ENCODE assay signal across 13 mouse cellular contexts in genomic region chr12:87088331-87088730, GRCm38 (mm10). TPM values are rescaled to one million over a fixed set of nuclear protein-coding genes. Genes with fewer than 3 reads are reported as not detected.
DNase-seq lines count a peak whose midpoint lies in the region; ATAC-seq and TF ChIP-seq lines count a peak whose summit lies in the region.
"Had no signal": no experiment of that assay in that cellular context is flagged by ENCODE, and none has a peak within 500 bp of the region (broad histone marks: within the 10 kb centered on the region; RNA-seq: fewer than 3 reads in every experiment).

No protein-coding gene starts in this region.

- no peaks in the 10 kb centered on the region for H3K36me3 ChIP-seq in forebrain, embryonic 14.5 days (ENCODE audit: control insufficient read depth, insufficient read depth, low read length)
- H3K36me3 ChIP-seq: forebrain, embryonic 12.5 days had no signal

- 40% methylated on average over 4 of the region's 4 CpGs for WGBS in forebrain, embryonic 14.5 days

- no peaks in the 10 kb centered on the region for H3K4me1 ChIP-seq in forebrain, embryonic 14.5 days (ENCODE audit: control insufficient read depth, insufficient read depth, low read length)
- H3K4me1 ChIP-seq: forebrain, embryonic 12.5 days had no signal

- peak; percentile 36 for DNase-seq in adrenal gland, postnatal 14 days
- DNase-seq in adrenal gland, adult (ENCODE audit: inconsistent age in 2 of 2, low spot score in 1 of 2): no peak
- no peak for DNase-seq in left cerebral cortex, adult 2 months (ENCODE audit: extremely low spot score in 1 of 2, low spot score in 2 of 2)
- no peak for DNase-seq in left cerebral cortex, postnatal 25 days (ENCODE audit: low spot score in 2 of 2)
- DNase-seq in CD4-positive helper T cell, adult 2 months (ENCODE audit: low read depth, low spot score): peak; percentile 16
- peak; percentile 21 for DNase-seq in c-Kit-positive CD71-positive TER-119-negative erythroid progenitor cells, embryonic 14.5 days (ENCODE audit: low read depth)
- DNase-seq in natural killer cell, adult 2 months (ENCODE audit: low spot score in 2 of 2): no peak
- DNase-seq in forebrain, embryonic 14.5 days (ENCODE audit: low spot score): no peak
- DNase-seq: adrenal gland, postnatal 36 days; kidney, adult 18-20 months had no signal

- H3K27ac ChIP-seq in left cerebral cortex, adult 2 months: no peak overlapping the region
- H3K27ac ChIP-seq in forebrain, embryonic 14.5 days (ENCODE audit: low read depth, low read length): no peak overlapping the region
- H3K27ac ChIP-seq: forebrain, embryonic 12.5 days had no signal

- no peak overlapping the region for H3K4me2 ChIP-seq in forebrain, embryonic 14.5 days (ENCODE audit: low read length)
- H3K4me2 ChIP-seq: forebrain, embryonic 12.5 days had no signal

- no peaks in the 10 kb centered on the region for H3K27me3 ChIP-seq in forebrain, embryonic 14.5 days (replicated peaks; ENCODE audit: control insufficient read depth, insufficient read depth, low read length)
- H3K27me3 ChIP-seq: forebrain, embryonic 12.5 days had no signal

- peak; percentile 61 for TF ChIP-seq CTCF in left cerebral cortex, adult 2 months (IDR thresholded peaks at IDR 0.05)

- intact Hi-C loops in left cerebral cortex, adult 2 months (cut with DNase I): no loop called here
- intact Hi-C loops in left cerebral cortex, postnatal 25 days (cut with DNase I): no loop called here

- H3K9ac ChIP-seq in forebrain, embryonic 14.5 days (ENCODE audit: low read length): no peak overlapping the region
- H3K9ac ChIP-seq: forebrain, embryonic 12.5 days had no signal

- no peaks in the 10 kb centered on the region for H3K9me3 ChIP-seq in forebrain, embryonic 14.5 days (replicated peaks; ENCODE audit: control insufficient read depth, low read length)
- H3K9me3 ChIP-seq: forebrain, embryonic 12.5 days; megakaryocyte, embryonic 14.5 days had no signal

- H3K4me3 ChIP-seq in left cerebral cortex, adult 2 months: no peak overlapping the region
- no peak overlapping the region for H3K4me3 ChIP-seq in forebrain, embryonic 14.5 days (ENCODE audit: low read depth, low read length)
- H3K4me3 ChIP-seq: forebrain, embryonic 12.5 days; megakaryocyte, embryonic 14.5 days had no signal

- no peak for ATAC-seq in forebrain, embryonic 14.5 days

RNA-seq across cellular contexts. Expression of gene Ngb, which starts 14.0 kb away (rescaled TPM):
- 0.41 and 0.60 TPM in 2 replicates for total RNA-seq in adrenal gland, postnatal 14 days (2021)
- 1 to 10 TPM; 9.1 to 9.4 TPM for total RNA-seq in left cerebral cortex, adult 2 months (2021)
- total RNA-seq in left cerebral cortex, postnatal 25 days (2021): 1 to 10 TPM; 8.0 to 9.8 TPM
- 1.8 and 2.0 TPM in 2 replicates for polyA plus RNA-seq in forebrain, embryonic 14.5 days (2014; fragmentation: Nextera tagmentation; extraction: Ambion mirVana)
- total RNA-seq: common myeloid progenitor, adult 5-6 weeks had no signal

RNA-seq across cellular contexts. Expression of gene Gstz1, which starts 58.6 kb away (rescaled TPM):
- 86.3 and 153 TPM in 2 replicates for total RNA-seq in adrenal gland, postnatal 14 days (2021)
- 10 to 100 TPM; 48.9 to 50.3 TPM for total RNA-seq in left cerebral cortex, adult 2 months (2021)
- total RNA-seq in left cerebral cortex, postnatal 25 days (2021): 10 to 100 TPM; 45.5 to 48.5 TPM
- polyA plus RNA-seq in forebrain, embryonic 14.5 days (2014; fragmentation: Nextera tagmentation; extraction: Ambion mirVana): 31.4 and 33.8 TPM in 2 replicates

RNA-seq across cellular contexts. Expression of gene Pomt2, which starts 59.4 kb away (rescaled TPM):
- 13.2 and 14.7 TPM in 2 replicates for total RNA-seq in adrenal gland, postnatal 14 days (2021)
- total RNA-seq in left cerebral cortex, adult 2 months (2021): 10 to 100 TPM; 16.4 to 19.6 TPM
- total RNA-seq in left cerebral cortex, postnatal 25 days (2021): 10 to 100 TPM; 18.2 to 20.8 TPM
- polyA plus RNA-seq in forebrain, embryonic 14.5 days (2014; fragmentation: Nextera tagmentation; extraction: Ambion mirVana): 12.2 and 14.8 TPM in 2 replicates

Comparison
In these comparisons a context has a peak if more than half of its experiments do, and no peak if none do; other contexts are left out.
1. DNase-seq: peak in adrenal gland, postnatal 14 days (single experiment), CD4-positive helper T cell, adult 2 months (single experiment) and c-Kit-positive CD71-positive TER-119-negative erythroid progenitor cells, embryonic 14.5 days (single experiment); none in adrenal gland, adult (0 of 2), left cerebral cortex, adult 2 months (0 of 2), left cerebral cortex, postnatal 25 days (0 of 2), natural killer cell, adult 2 months (0 of 2) and forebrain, embryonic 14.5 days (single experiment).